Mouse (Mus musculus): ENCODE measurements around the gene Pde4c.
A peak's percentile ranks its signal among the peaks of the same experiment; 100 is the strongest.

Pde4c gene

GRCm38 (mm10) chr8:70723486-70724210, at the start of gene Pde4c:
Gene Pde4c, plus strand, starts transcription at chr8:70723720.
- DNase-seq (ENCODE audit: low spot score in 2 of 2), result no peak

- no peak for DNase-seq (ENCODE audit: low spot score in 2 of 2)
Measured at GRCm38 (mm10) chr8:70674109-70674508, 49.4 kb upstream of the Pde4c start.

GRCm38 (mm10) chr8:70674716-70675115, 48.8 kb upstream of the Pde4c start:
- no peak for DNase-seq (ENCODE audit: low spot score in 2 of 2)

DNA sequence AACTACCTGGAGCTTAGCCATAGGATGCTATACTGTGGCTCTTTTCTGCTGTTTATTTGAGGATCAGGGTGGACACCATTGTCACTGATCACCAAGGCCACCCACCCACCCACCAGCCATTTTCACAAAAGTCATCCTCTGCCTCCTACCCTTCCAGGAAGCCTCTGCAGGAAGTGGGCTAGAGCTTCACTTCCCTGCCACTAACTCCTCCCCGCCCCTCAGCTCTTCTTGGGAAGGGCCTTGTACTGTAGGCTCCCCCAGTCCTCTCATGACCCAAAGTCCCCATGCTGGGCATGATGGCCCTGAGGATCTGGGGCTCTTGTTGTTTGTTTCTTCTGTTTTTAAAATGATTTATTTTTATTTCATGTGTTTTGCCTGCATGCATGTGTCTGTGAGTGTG, 48.2 kb upstream of the Pde4c start:
- DNase-seq (ENCODE audit: low spot score in 2 of 2), result no peak

GRCm38 (mm10) chr8:70677451-70678080, 46.0 kb upstream of the Pde4c start:
- no peak for DNase-seq (ENCODE audit: low spot score in 2 of 2)

DNA sequence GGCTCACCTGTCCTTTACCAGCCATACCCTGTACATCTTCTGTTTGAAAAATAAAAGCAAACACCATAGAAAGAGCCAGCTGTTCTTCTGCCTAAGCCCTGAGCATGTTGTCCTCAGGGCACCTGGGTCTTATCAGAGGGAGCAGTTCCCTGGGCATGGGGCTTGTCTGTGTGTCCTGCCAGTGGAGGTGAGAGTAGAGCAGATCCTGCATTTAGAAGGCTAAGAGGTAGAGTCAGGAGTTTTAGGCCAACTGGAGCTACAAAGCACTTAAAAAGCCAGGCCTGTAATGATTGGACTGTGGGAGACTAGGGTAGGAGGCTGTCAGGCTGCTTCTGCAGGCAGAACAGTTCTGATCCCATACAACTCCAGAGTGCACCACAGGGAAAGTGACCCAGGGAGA, 44.8 kb upstream of the Pde4c start:
- no peak for DNase-seq (ENCODE audit: low spot score in 2 of 2)

DNA sequence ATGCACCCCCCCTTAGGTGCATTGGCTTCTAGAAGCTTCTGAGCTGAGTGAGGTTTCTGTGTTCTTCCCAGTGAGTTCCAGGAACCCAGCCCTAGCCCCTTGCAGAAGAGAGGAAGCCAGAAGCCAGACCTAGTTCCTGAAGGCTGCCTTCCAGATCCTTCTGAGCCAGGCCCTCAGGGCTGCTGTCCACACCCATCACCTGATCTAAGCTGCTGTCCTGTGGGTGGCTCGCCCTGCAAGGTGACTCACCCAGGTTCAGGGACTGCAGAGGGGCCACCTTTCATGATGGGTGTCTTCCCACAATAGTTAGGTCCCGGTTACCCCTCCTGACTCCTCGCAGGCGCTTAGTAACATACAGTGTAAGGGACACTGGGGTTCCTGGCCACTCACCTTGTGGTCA, 44.1 kb upstream of the Pde4c start:
- DNase-seq (ENCODE audit: low spot score in 2 of 2), result no peak

- DNase-seq (ENCODE audit: low spot score in 2 of 2), result no peak
Measured at GRCm38 (mm10) chr8:70680039-70680438, 43.5 kb upstream of the Pde4c start.

DNA sequence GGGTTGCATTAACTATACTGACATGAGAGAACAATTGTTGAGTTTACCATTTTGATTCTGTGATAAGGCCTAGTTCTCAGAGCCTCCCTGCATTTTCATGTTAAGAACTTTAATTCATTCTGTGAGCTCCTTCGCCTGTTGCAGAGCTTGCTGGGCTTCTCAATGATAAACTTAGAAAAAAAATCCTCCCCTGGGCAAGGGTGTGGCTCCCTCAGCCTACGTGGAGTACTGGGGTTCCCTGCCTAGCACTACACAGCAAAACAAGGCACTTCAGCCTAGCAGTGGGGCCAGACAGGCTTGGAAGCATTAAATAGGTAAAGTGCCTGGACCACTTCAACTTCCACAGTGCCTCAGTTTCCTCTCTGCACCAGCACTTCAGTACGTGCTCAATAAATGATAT, 42.1 kb upstream of the Pde4c start:
- no peak for DNase-seq (ENCODE audit: low spot score in 2 of 2)

GRCm38 (mm10) chr8:70682193-70682592, 41.3 kb upstream of the Pde4c start:
- DNase-seq (ENCODE audit: low spot score in 2 of 2), result peak; percentile 65 to 74

DNA sequence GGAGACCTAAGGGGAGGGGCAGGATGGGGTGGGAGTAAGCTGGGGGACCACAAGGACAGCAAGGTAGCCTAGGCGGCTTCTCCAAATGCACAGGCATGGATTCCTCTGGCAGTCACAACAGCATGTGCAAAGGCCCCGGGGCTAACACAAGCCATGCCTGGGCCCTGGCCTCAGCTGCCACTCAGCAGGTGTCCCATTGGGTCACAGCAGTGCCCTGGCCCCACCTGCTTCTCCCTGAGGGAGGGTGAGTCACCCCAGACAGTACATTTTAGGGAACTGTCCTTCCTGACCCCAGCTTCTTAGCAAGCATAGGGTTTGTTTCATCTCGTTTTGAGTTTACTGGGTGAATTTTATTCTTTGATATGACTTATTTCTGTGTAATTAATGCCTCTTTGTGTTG, 40.8 kb upstream of the Pde4c start:
- DNase-seq (ENCODE audit: low spot score in 2 of 2), result no peak

GRCm38 (mm10) chr8:70684291-70684690, 39.2 kb upstream of the Pde4c start:
- peak; percentile 88 to 93 for DNase-seq (ENCODE audit: low spot score in 2 of 2)

DNA sequence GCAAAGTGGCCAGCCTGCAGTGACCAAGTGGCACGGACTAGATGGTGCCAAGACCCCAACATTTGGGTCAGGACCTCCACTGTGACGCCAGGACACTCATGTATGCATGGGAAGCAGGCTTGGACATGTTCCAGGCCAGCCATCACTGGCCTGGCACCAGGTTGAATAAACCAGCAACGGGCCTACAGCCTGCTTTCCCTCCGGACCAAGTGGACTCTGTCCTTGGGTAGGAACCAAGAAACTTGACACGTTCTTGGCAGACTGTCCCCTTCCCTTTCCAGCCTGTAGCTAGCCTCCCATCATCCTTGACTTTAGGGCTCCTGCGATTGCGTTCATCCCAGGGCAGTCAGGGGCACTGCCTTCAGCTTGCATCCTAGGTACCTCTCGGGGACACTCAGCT, 35.9 kb upstream of the Pde4c start:
- no peak for DNase-seq (ENCODE audit: low spot score in 2 of 2)

- no peak for DNase-seq (ENCODE audit: low spot score in 2 of 2)
Measured at GRCm38 (mm10) chr8:70688136-70688535, 35.4 kb upstream of the Pde4c start.

GRCm38 (mm10) chr8:70689892-70690390, 33.6 kb upstream of the Pde4c start:
- no peak for DNase-seq (ENCODE audit: low spot score in 2 of 2)

DNA sequence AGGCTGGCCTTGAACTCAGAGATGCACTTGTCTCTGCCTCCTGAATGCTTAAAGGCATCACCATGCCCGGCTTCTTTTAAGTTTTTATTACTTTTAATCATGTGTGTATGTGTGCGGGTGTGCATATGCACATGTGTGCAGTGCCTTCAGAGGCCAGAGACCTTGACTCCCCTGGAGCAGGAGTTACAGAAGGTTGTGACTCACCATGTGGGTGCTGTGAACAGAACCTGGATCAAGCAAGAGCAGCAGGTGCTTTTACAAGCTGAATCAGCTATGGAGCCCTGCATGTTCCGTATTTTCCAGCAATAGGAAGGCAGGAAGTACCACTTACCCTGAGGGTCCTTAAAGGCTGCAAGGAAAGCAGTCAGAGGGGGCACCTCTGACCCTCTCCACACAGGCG, 32.3 kb upstream of the Pde4c start:
- DNase-seq (ENCODE audit: low spot score in 2 of 2), result no peak

DNA sequence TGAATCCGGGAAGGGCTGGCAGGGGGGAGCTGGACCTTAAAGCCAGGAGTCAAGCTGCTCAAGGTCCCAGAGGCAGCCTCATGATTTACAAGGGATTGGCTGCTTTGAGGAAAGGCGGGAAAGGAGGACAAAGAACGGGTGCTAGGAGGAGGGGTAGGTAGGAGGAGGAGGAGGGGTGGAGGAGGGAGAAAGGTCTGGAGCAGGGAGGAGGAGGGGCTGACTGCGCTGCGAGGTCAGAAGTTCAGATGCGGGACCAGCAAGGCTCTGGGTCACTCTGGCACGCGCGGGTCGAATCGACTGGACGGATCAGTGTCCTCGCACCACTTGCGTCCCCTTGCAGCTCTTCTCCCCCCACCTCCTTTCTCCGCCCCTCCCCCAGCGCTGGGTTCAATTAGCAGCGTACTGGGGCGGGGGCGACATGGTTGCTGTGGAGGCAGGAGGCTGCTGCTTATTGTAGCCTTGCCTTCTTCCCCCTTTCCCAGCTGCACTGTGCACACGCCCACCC, 31.7 kb upstream of the Pde4c start:
- DNase-seq (ENCODE audit: low spot score in 2 of 2), result no peak

GRCm38 (mm10) chr8:70693636-70694035, 29.9 kb upstream of the Pde4c start:
- no peak for DNase-seq (ENCODE audit: low spot score in 2 of 2)

DNA sequence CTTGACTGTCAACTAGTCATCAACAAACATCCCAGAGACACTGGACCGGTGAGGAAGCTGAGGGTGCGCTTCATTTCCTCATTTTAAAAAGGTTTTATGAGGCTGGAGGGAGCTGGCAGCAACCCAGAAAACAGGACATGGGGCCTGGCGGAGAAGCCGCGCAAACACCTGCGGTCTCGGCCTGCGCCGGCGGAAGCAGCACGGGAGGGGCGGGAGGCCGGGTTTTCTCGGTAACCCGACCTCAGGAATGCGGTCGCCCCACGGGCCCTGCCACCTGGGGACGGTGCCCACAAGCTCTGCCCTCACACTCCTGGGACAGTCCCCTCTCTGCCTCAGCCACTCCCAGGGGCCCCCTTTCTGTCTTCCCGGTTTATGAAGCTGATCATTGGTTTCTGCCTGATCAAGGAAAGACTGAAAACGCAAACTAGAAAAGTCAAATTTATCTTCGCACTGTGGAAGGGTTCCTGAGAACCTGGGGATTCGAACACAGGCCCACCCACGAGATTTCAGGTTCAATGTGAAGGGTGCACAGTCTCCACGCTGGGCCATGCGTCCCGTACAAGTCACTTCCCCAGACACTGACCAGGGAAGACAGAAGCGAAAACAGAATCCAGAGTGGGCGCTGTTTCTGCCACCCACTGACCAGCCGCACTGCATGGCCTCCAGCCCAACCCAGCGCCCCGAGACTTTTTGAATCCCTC, 28.1 kb upstream of the Pde4c start:
- DNase-seq (ENCODE audit: low spot score in 2 of 2), result no peak

GRCm38 (mm10) chr8:70696019-70696885, 27.3 kb upstream of the Pde4c start:
- DNase-seq (ENCODE audit: low spot score in 2 of 2), result no peak

GRCm38 (mm10) chr8:70696946-70697345, 26.6 kb upstream of the Pde4c start:
- DNase-seq (ENCODE audit: low spot score in 2 of 2), result no peak
